Mouse (Mus musculus) spleen, adult 2 months (tissue): Measurements from ENCODE around the gene Esyt2. TPM values are rescaled to one million over a fixed set of nuclear protein-coding genes. Genes with fewer than 3 reads are reported as not detected.

Source experiments
- DNase-seq, 2 experiments: peaks; one replicate each; pipeline versions ENCODE4 v3.0.0 to v3.0.0-alpha.2; 2012 to 2021; ENCODE audit warnings: low spot score in 2 of 2, low read depth in 1 of 2
- H3K27ac ChIP-seq: fragments of 200-500 bp; 2 replicates; pipeline ENCODE4 v1.5.1; 2012; ENCODE audit warnings: low read length, inconsistent platforms; ENCODE audit not compliant: insufficient read depth
- H3K27me3 ChIP-seq: fragments of 200-500 bp; 2 replicates; pipeline ENCODE4 v1.6.1; 2012; ENCODE audit warnings: mild to moderate bottlenecking, moderate library complexity, low read length, inconsistent platforms; ENCODE audit not compliant: control insufficient read depth, insufficient read depth
- H3K36me3 ChIP-seq: fragments of 200-500 bp; 2 replicates; pipeline ENCODE4 v1.6.1; 2012; ENCODE audit warnings: mild to moderate bottlenecking, low read length, inconsistent platforms; ENCODE audit not compliant: control insufficient read depth, insufficient read depth
- H3K4me1 ChIP-seq: fragments of 200-500 bp; 2 replicates; pipeline ENCODE4 v1.6.1; 2011; ENCODE audit warnings: inconsistent platforms; ENCODE audit not compliant: control insufficient read depth, insufficient read depth, insufficient read length
- H3K4me3 ChIP-seq: fragments of 200-500 bp; 2 replicates; pipeline ENCODE4 v1.5.1; 2011; ENCODE audit warnings: mild to moderate bottlenecking, inconsistent platforms; ENCODE audit not compliant: insufficient read depth, insufficient read length; ENCODE audit errors: extremely low read depth
- CTCF ChIP-seq: fragments of 200-500 bp; IDR thresholded peaks from 2 replicates; pipeline ENCODE4 v1.5.1; 2011; ENCODE audit warnings: mild to moderate bottlenecking, inconsistent platforms; ENCODE audit not compliant: insufficient read depth, insufficient read length, insufficient replicate concordance; ENCODE audit errors: extremely low read depth
- POLR2A ChIP-seq: fragments of 200-500 bp; IDR thresholded peaks from 2 replicates; pipeline ENCODE4 v1.6.1; 2011; ENCODE audit warnings: low read depth, low read length, inconsistent platforms
- WGBS: fragments of 180-500 bp; shearing (Covaris S2); methylation state at CpG from one replicate; pipeline ENCODE4 v1.1.7; 2018; 5-methylcytosine and 5-hydroxymethylcytosine counted together
- polyA plus RNA-seq: library from polyadenylated mRNA; depleted of rRNA; stranded (reverse); fragments of >200 nt; gene quantifications from 2 replicates; pipeline ENCODE4 v1.2.3, GENCODE M21; 2012; rRNA removed

Gene Esyt2
- polyA plus RNA-seq, 1 experiment = 7.6 TPM

- Histone ChIP-seq H3K36me3 (peaks cover 6% of the 10 kb centered on the region), H3K27me3 (no peaks in the 10 kb centered on the region), H3K27ac (no peak overlapping the region), H3K4me1 (no peaks in the 10 kb centered on the region), H3K4me3 (no peak overlapping the region)
- TF ChIP-seq POLR2A (no peak), CTCF (no peak)
- WGBS = 51% methylated on average over 2 of the region's 2 CpGs
- no peak for DNase-seq
Observed at GRCm38 (mm10) chr12:116433742-116434141, 152.7 kb downstream of the Esyt2 start.

GRCm38 (mm10) chr12:116435232-116435631 is 154.2 kb downstream of the Esyt2 start:
- Histone ChIP-seq H3K4me3 (no peak overlapping the region), H3K27ac (no peak overlapping the region), H3K36me3 (peaks cover 4% of the 10 kb centered on the region), H3K4me1 (no peaks in the 10 kb centered on the region), H3K27me3 (no peaks in the 10 kb centered on the region)
- no peak for TF ChIP-seq CTCF
- 65% methylated on average over 2 of the region's 2 CpGs for WGBS
- DNase-seq = no peak

GRCm38 (mm10) chr12:116436125-116436524 is 155.1 kb downstream of the Esyt2 start:
- no peak overlapping the region for H3K4me3 ChIP-seq
- TF ChIP-seq CTCF = no peak
- TF ChIP-seq POLR2A = no peak
- no peaks in the 10 kb centered on the region for H3K27me3 ChIP-seq
- H3K4me1 ChIP-seq = no peaks in the 10 kb centered on the region
- H3K27ac ChIP-seq = no peak overlapping the region
- 65% methylated on average over 3 of the region's 3 CpGs for WGBS
- H3K36me3 ChIP-seq = peaks cover 3% of the 10 kb centered on the region
- DNase-seq = no peak

GRCm38 (mm10) chr12:116438591-116438990 is 157.6 kb downstream of the Esyt2 start:
- peaks cover 5% of the 10 kb centered on the region for H3K36me3 ChIP-seq
- no peaks in the 10 kb centered on the region for H3K4me1 ChIP-seq
- 89% methylated on average over 5 of the region's 5 CpGs for WGBS
- no peak overlapping the region for H3K27ac ChIP-seq
- no peaks in the 10 kb centered on the region for H3K27me3 ChIP-seq
- TF ChIP-seq CTCF = no peak
- TF ChIP-seq POLR2A = no peak
- no peak overlapping the region for H3K4me3 ChIP-seq
- no peak for DNase-seq

Other genes with a start within 250 kb of the Esyt2 start
- gene Zfp386, start 233.5 kb upstream of the Esyt2 start, polyA plus RNA-seq = 3.8 and 4.6 TPM in 2 replicates
- 0.22 and 0.26 TPM in 2 replicates for gene Vipr2, start 203.5 kb upstream of the Esyt2 start, polyA plus RNA-seq
- 1.2 and 1.5 TPM in 2 replicates for gene Wdr60, start 18.2 kb upstream of the Esyt2 start, polyA plus RNA-seq
- gene Gm11027, start 5.8 kb upstream of the Esyt2 start, polyA plus RNA-seq = not detected in 2 replicates
- 3.0 and 4.3 TPM in 2 replicates for gene Ncapg2, start 124.2 kb downstream of the Esyt2 start, polyA plus RNA-seq
- gene Ptprn2, start 204.5 kb downstream of the Esyt2 start, polyA plus RNA-seq = 0.77 and 0.96 TPM in 2 replicates